Mouse (Mus musculus) olfactory bulb, adult 2 months (tissue): ENCODE results near the gene Gm10972. TPM values are rescaled to one million over a fixed set of nuclear protein-coding genes. Genes with fewer than 3 reads are reported as not detected.
"Not testable (repeated sequence)": the region's sequence is repeated elsewhere in the genome, so short reads cannot be mapped to it uniquely, and the experiment has no call there.

Source experiments
- H3K27ac ChIP-seq: fragments of 200-500 bp; 2 replicates; pipeline ENCODE4 v1.5.1; 2012; ENCODE audit warnings: low read depth, low read length; ENCODE audit not compliant: insufficient read depth
- H3K4me1 ChIP-seq: fragments of 200-500 bp; 2 replicates; pipeline ENCODE4 v1.6.1; 2012; ENCODE audit warnings: low read length; ENCODE audit not compliant: control insufficient read depth, insufficient read depth
- H3K4me3 ChIP-seq: fragments of 200-500 bp; 2 replicates; pipeline ENCODE4 v1.5.1; 2012; ENCODE audit warnings: mild to moderate bottlenecking, low read depth, low read length, moderate library complexity; ENCODE audit not compliant: insufficient read depth
- CTCF ChIP-seq: fragments of 200-500 bp; IDR thresholded peaks from 2 replicates; pipeline ENCODE4 v1.5.1; 2012; ENCODE audit warnings: low read depth, mild to moderate bottlenecking, low read length, moderate library complexity; ENCODE audit not compliant: insufficient read depth
- POLR2A ChIP-seq: fragments of 200-500 bp; IDR thresholded peaks from 2 replicates; pipeline ENCODE4 v1.6.1; 2012; ENCODE audit warnings: mild to moderate bottlenecking, low read depth, low read length, moderate library complexity; ENCODE audit not compliant: insufficient read depth
- WGBS: fragments of 180-500 bp; shearing (Covaris S2); methylation state at CpG from one replicate; pipeline ENCODE4 v1.1.7; 2018; 5-methylcytosine and 5-hydroxymethylcytosine counted together
- polyA plus RNA-seq: library from polyadenylated mRNA; stranded (reverse); fragments of >200 nt; gene quantifications from 2 replicates; pipeline ENCODE4 v1.2.4, GENCODE M21; 2012; ENCODE audit warnings: low replicate concordance; ENCODE audit not compliant: missing spikeins, insufficient read depth, insufficient read length

Gm10972 gene
- polyA plus RNA-seq, result not detected in 2 replicates

DNA sequence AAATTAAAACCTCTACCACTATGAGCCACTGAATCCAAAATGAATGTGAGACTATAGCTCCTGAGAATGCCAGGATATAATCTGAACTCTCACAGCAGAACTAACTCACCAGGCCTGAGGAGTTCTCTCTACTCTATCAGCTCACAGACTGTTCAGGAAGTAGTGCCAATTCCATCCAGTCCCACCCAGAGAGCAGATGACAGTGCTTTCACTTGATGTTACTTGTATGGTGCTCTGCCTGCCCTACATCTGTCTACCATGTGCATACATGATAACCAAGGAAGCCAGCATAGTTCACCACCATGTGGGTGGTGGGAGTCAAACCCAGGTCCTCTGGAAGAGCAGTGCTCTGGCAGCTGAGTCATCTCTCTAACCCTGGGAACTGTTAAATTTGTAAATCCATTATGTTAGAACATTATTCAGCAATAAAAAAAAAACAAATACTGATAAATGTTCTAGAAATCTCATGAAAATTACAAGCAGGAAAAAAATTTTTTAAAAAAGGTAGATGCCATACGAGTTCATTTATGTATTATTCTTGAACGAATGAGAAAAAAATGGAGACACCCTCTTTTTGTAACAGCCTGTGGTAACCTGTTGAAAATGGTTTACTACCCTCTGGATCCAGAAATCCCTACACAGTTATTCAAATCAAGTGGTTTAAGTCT is at the start of gene Gm10972:
TSS of gene Gm10972 (plus strand) at position 618 of the 668 bp plus-strand sequence.
- H3K4me1 ChIP-seq, H3K27ac ChIP-seq, H3K4me3 ChIP-seq: not testable (repeated sequence)
- WGBS, result 90% methylated on average over 2 of the region's 2 CpGs

DNA sequence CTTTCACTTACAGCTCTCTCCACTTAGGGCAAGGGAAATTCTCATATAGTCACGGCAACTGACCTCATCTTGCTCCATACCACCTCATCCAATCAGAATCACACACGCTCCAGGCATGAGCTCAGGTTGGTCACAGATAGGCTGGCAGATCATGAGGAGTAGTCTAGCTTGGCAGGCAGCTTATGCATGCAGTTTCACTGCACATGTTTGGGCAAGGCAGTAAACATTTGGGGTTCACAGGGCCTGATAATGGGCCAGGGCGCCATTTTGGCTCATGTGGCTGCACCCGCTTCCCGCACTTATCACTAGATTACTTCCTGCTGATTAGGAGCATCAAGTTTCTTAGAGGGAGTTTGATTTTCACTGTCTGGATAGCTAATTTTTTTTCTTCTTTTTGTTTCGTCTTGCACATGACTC is 47.0 kb upstream of the Gm10972 start:
- Histone ChIP-seq H3K27ac (no peak overlapping the region), H3K4me1 (no peaks in the 10 kb centered on the region), H3K4me3 (no peak overlapping the region)
- 92% methylated on average over 6 of the region's 6 CpGs for WGBS
- no peak for TF ChIP-seq CTCF

DNA sequence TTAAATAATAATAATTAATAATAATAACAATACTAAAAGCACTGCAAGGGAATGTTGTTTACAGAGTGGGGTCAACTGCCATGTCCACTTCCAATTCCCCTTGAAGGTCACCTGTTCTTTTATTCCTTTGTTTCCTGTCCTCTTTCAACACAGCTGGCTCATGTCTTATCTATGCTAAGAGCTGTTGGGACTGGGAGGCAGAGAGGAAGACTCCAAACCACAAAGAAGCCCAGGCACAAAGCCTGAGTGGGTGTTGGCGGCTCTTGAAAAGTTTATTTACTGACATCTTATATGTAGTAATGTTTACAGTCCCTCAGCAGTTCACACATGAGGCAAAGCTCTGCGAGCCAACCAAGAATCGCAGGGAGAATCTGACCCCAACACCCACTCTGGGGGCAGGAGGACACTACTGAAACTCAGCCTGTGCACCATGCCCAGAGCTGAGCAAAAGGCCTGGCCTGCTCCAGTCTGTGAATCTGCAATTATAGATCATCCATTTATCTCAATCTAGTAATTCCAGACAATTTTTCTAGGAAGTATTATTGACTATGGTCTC is 45.6 kb upstream of the Gm10972 start:
- 93% methylated on average over 3 of the region's 3 CpGs for WGBS
- TF ChIP-seq POLR2A (no peak), CTCF (no peak)
- H3K4me1 ChIP-seq, result no peaks in the 10 kb centered on the region
- H3K27ac ChIP-seq, result no peak overlapping the region
- no peak overlapping the region for H3K4me3 ChIP-seq

DNA sequence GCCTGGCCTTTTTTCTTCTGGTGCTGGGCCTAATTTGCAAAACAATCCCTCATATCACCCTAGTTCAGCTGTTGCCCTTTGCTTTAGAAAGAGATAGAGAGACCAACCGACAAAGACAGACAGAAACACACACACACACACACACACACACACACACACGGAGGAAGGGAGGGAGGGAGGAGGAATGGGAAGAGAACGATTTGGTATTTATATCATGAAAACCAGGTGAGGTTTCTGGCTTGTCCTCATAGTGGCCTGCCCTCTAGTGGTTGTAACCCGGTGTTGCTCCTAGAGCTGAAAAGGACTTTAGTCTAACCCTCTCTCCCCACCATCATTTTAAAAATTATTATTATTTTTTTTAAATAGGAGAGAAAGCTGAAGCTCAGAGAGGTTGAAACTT is 41.0 kb upstream of the Gm10972 start:
- H3K4me3 ChIP-seq, result no peak overlapping the region
- no peak overlapping the region for H3K27ac ChIP-seq
- TF ChIP-seq POLR2A (no peak), CTCF (no peak)
- 5% methylated on average over 4 of the region's 4 CpGs for WGBS
- H3K4me1 ChIP-seq, result no peaks in the 10 kb centered on the region

DNA sequence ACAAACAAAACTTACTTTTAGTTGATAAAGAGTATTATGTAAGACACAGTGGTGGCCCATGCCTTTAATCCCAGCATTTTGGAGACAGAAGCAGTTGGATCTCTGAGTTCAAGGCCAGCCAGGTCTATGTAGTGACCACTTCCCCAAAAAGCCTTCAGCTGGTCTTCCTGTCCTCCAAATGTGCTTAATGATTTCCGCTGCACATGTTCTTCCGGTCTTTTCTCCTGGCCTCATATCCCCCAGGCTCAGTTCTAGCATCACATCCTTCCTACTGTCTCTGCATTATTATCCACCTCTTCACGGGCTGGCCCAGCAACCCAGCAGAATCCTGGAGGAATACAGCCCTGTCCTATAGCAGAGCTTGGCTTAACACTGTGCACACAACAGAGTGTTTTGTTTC is 33.3 kb upstream of the Gm10972 start:
- H3K4me1 ChIP-seq, result peaks cover 7% of the 10 kb centered on the region
- H3K27ac ChIP-seq, result no peak overlapping the region
- WGBS, result 96% methylated on average over 3 of the region's 3 CpGs
- H3K4me3 ChIP-seq, result no peak overlapping the region
- no peak for TF ChIP-seq CTCF
- TF ChIP-seq POLR2A, result no peak

DNA sequence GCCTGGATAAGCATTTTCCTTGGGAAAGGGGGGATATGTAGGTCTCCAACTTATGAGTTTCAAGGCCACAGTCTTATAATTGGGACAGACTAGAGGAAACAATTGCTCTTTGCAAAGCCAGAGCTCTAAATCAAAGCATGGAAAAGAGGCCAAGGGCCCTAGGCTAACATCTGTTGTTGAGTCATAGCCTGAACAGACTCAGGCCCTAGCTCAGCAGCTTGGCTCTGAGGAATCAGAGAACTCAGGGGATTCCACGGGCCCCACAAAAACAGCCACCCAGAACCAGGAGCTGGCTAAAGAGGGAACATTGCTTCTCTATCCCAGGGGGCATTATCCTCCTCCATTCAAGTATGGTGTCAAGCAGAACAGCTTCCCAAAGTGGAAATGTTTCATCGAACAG is 32.3 kb upstream of the Gm10972 start:
- Histone ChIP-seq H3K4me1 (peaks cover 7% of the 10 kb centered on the region), H3K27ac (no peak overlapping the region), H3K4me3 (no peak overlapping the region)
- TF ChIP-seq POLR2A (no peak), CTCF (no peak)
- WGBS, result 48% methylated on average over 2 of the region's 2 CpGs

DNA sequence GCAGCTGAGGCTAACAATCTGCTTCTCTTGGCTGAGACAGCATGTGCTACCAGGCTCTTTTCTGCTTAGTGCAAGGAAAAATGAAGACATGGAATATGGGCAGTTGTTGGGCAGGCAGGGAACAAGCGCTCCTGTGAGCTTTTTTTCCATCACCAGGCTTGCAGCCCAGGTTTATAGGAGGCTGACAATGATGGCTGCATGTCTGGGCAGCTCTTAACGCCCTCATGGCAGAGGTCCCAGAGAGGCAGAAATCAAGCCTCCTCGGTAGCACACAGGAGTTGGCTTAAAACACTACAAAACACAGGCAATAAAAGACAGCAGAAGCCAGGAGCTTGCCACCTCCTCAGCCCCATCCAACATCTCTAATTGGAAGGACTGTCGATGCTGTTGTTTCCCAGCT is 31.6 kb upstream of the Gm10972 start:
- peaks cover 7% of the 10 kb centered on the region for H3K4me1 ChIP-seq
- no peak overlapping the region for H3K27ac ChIP-seq
- no peak overlapping the region for H3K4me3 ChIP-seq
- TF ChIP-seq CTCF (no peak), POLR2A (no peak)
- 49% methylated on average over 4 of the region's 4 CpGs for WGBS

DNA sequence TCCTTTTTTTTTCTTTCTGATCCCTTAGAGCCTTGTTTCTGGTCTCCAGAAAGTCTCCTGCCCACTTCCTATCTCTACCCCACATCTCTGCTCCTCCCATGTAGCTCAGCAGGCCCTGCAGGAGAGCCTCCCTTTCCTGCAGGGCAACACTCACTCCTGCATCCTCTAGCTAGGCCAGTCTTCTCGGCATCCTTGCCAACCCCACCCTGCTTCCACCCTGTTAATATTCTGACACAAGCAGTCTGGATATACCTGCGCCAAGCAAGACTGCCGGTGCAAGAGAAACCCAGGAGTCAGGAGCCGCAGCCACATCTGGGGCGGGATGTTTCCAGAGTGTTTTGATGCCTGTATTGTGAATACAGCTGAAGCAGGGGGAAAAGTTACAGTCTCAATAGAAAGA is 31.1 kb upstream of the Gm10972 start:
- Histone ChIP-seq H3K4me3 (no peak overlapping the region), H3K27ac (no peak overlapping the region), H3K4me1 (peaks cover 7% of the 10 kb centered on the region)
- TF ChIP-seq POLR2A (no peak), CTCF (no peak)
- WGBS, result 77% methylated on average over 5 of the region's 5 CpGs

DNA sequence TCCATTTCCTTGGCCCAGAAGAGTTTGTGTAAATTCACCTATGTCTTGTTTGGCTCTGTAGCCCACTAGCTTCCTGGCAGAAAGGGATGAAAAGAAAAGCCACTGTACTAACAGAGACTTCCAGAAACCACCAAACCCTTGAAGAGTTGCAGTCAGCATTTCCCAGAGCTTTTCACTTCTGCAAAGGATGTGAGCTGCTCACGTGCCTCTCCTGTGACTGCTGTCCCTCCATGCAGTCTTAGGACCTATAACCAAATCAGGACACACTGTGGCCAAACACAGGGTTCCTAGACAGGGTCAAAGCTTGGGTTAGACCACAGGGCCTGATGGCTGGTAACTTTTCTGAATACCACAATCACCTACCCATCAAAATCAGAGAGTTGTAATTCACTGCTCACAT is 30.6 kb upstream of the Gm10972 start:
- 83% methylated on average over 1 of the region's 1 CpGs for WGBS
- TF ChIP-seq CTCF (no peak), POLR2A (no peak)
- Histone ChIP-seq H3K4me3 (no peak overlapping the region), H3K4me1 (peaks cover 7% of the 10 kb centered on the region), H3K27ac (no peak overlapping the region)

DNA sequence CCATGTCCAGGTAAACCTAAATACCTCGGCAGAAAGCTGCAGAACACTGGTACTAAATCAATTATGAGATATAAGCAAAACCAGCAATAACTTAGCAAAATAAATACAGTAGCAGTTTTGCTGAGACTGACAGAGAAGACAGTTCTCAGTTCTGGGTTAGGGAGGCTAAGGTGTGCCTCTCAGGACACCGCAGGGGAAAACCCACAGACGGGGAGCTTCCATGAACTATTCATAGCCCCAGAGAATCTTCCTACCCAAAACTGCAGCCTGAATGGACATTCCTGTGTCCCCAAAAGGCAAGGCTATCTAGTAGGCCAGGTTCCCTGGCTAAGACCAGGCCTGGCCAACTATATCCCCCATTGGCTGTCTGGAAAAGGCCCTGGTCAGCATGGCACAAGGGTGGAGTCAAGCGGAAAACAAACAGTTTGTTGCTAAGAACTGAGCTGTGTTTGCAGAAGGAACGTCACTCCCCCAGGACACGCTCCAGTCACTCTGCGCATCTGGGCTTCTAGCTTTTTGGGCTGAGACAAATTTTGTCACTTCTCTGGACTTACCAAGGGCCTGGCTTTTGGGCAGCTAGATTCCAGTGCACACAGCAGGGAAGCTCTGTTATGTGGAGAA is 29.5 kb upstream of the Gm10972 start:
- 89% methylated on average over 7 of the region's 7 CpGs for WGBS

More for the DNA sequence above, 29.5 kb upstream of the Gm10972 start:
- Histone ChIP-seq H3K4me3 (no peak overlapping the region), H3K4me1 (peaks cover 7% of the 10 kb centered on the region), H3K27ac (no peak overlapping the region)
- TF ChIP-seq POLR2A, result no peak
- TF ChIP-seq CTCF, result no peak
